Mouse (Mus musculus) small intestine, adult 2 months (tissue): ENCODE measurements around the gene Bend4.

Source experiments
- CTCF ChIP-seq: fragments of 200-500 bp; IDR thresholded peaks from 2 replicates; pipeline ENCODE4 v1.5.1; 2012; ENCODE audit warnings: low read depth, mild to moderate bottlenecking, control low read depth, inconsistent platforms, low read length, moderate library complexity, mixed read lengths; ENCODE audit not compliant: insufficient replicate concordance, insufficient read length; ENCODE audit errors: extremely low read depth
- POLR2A ChIP-seq: fragments of 200-500 bp; IDR thresholded peaks from 2 replicates; pipeline ENCODE4 v1.6.1; 2012; ENCODE audit warnings: low read depth, mild to moderate bottlenecking, control low read depth, inconsistent platforms, low read length, moderate library complexity

GRCm38 (mm10) chr5:67419407-67419806, 8.7 kb downstream of the Bend4 start:
- no peak for TF ChIP-seq POLR2A
- TF ChIP-seq CTCF: no peak
